Mouse (Mus musculus) thymus, postnatal 36 days (tissue): Measurements from ENCODE around the gene Gm7735.
"Not testable (repeated sequence)": the region's sequence is repeated elsewhere in the genome, so short reads cannot be mapped to it uniquely, and the experiment has no call there.

ENCODE experiments used
- DNase-seq, 2 experiments: peaks; one replicate each; pipeline ENCODE4 v3.0.0; 2022; ENCODE audit warnings: mixed read lengths in 2 of 2

Gene Gm7735

GRCm38 (mm10) chr16:89169190-89169589, at the start of gene Gm7735:
TSS of gene Gm7735 (plus strand) at chr16:89169490.
- not testable (repeated sequence) for DNase-seq

GRCm38 (mm10) chr16:89140551-89140950, 28.7 kb upstream of the Gm7735 start, which contains the start of gene Gm6358:
TSS of gene Gm6358 (plus strand) at chr16:89140851.
- no peak for DNase-seq

DNA sequence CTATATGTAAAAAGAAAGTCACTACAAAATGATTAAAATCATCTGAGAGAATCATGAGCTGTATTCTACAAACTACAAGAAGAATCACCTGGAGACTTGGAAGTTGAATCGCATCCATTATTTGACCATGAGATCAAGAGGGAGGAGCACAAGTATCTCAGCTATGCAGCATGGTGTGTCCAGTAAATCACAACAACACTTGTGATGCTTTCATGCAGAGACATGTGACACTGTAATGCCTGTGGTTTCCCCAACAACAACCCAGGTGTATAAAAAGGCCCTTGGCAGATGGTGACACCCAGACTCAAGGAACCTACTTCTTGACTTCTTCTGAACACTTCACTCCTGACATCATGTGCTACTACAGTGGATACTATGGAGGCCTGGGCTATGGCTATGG, 18.5 kb upstream of the Gm7735 start, which contains the start of gene Gm10061:
Gene Gm10061, plus strand, starts transcription at position 301 of the 400 bp plus-strand sequence.
- no peak for DNase-seq

DNA sequence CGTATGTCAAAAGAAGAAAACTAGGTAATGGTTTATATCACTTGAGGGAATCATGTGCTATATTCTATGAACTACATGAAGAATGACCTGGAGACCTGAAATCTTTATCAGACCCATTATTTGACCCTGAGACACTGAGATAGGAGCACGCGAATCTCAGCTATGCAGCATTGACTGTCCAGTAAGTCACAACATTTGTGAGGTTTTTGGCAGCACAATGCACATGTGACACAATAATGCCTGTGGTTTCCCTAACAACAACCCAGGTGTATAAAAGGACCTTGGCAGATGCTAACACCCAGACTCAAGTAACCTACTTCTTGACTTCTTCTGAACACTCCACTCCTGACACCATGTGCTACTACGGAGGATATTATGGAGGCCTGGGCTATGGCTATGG, 11.6 kb upstream of the Gm7735 start, which contains the start of gene Gm9789:
Gene Gm9789, plus strand, starts transcription at position 301 of the 400 bp plus-strand sequence.
- no peak for DNase-seq

DNA sequence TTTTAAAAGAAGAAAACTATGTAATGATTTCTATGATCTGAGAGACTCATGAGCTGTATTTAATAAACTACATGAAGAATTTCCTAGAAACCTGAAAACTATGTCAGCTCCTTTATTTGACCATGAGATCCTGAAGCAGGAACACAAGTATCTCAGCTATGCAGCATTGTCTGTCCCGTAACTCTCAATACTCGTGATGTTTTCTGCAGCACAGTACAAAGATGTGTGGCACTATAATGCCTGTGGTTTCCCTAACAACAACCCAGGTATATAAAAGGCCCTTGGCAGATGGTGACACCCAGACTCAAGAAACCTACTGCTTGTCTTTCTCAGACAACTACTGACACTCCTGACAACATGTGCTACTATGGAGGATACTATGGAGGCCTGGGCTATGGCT, 5.1 kb downstream of the Gm7735 start, which contains the start of gene 1110057P08Rik:
Gene 1110057P08Rik, plus strand, starts transcription at position 301 of the 400 bp plus-strand sequence.
- DNase-seq: no peak

DNA sequence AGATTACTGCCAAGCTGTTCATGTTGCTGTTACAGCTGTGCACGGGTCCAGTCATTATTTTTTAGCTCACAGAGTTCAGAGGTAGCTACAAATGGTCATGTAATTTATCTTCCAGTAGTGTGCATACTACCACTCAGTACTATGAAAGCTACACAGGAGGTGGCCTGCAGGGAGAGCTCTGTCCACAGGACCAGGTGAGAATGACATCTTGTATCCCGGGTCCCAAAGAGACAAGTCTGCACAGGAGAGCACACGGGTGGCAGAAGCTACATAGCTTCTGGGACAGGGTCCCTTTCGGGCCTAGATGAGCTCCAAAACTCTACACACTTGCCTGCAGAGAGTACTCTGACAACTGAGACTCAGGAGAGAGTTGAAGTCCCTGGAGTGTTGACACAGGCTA, 19.3 kb downstream of the Gm7735 start:
- DNase-seq: no peak

DNA sequence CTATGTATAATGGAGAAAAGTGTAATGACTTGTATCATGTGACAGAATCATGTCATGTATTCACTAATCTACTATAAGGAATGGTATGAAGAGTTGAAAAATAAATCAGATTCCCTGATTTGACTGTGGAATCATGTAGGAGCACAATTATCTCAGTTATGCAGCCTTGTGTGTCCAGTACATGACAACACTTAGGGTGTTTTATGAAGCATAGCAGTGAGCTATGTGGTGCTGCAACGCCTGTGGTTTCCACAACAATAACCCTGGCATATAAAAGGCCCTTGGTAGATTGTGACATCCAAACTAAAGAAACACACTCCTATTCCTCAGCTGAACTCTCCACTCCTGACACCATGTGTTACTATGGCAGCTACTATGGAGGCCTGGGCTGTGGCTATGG, 36.3 kb downstream of the Gm7735 start, which contains the start of gene Krtap20-2:
Gene Krtap20-2, plus strand, starts transcription at position 301 of the 400 bp plus-strand sequence.
- no peak for DNase-seq
